ENCODE assay signal across 22 mouse cellular contexts in genomic region chr1:190130888-190131287, GRCm38 (mm10). TPM values are rescaled to one million over a fixed set of nuclear protein-coding genes. Genes with fewer than 3 reads are reported as not detected.
DNase-seq lines count a peak whose midpoint lies in the region; ATAC-seq and TF ChIP-seq lines count a peak whose summit lies in the region.
"Had no signal": no experiment of that assay in that cellular context is flagged by ENCODE, and none has a peak within 500 bp of the region (broad histone marks: within the 10 kb centered on the region; RNA-seq: fewer than 3 reads in every experiment).

No protein-coding gene starts in this region.

- H3K9me3 ChIP-seq in heart, embryonic 13.5 days = no peaks in the 10 kb centered on the region
- H3K9me3 ChIP-seq in liver, embryonic 16.5 days (replicated peaks; ENCODE audit: control insufficient read depth, low read length) = no peaks in the 10 kb centered on the region
- H3K9me3 ChIP-seq: embryonic facial prominence, embryonic 12.5 days; intestine, embryonic 15.5 days had no signal

- TF ChIP-seq POLR2A in liver, adult 2 months (IDR thresholded peaks at IDR 0.05; ENCODE audit: extremely low read depth, insufficient read depth, low read length) = no peak

- DNase-seq in adrenal gland, adult 2 months = peak; percentile 35
- no peak for DNase-seq in adrenal gland, postnatal 36 days
- no peak for DNase-seq in heart, adult 9 months (ENCODE audit: low spot score in 2 of 2)
- peak; percentile 97 for DNase-seq in liver, adult 2 months (ENCODE audit: extremely low read depth, low read depth, low spot score)
- no peak for DNase-seq in liver
- no peak for DNase-seq in right cerebral cortex, postnatal 14 days
- DNase-seq: adrenal gland, postnatal 10 days; B cell, adult 2 months; cerebellum, adult 11-12 months; cerebellum, adult 9-10 months; cerebellum, postnatal 25 days; gastrocnemius, postnatal 10 days; heart, postnatal 36 days had no signal

- H3K27ac ChIP-seq in heart, embryonic 13.5 days (replicated peaks) = peak overlapping the region; percentile 60; the same call in 1 of the 2 replicates
- peak overlapping the region; percentile 75 for H3K27ac ChIP-seq in liver, adult 2 months (replicated peaks; ENCODE audit: insufficient read depth, low read depth, low read length)
- peak overlapping the region; percentile 73; the same call in 1 of the 2 replicates for H3K27ac ChIP-seq in liver, embryonic 16.5 days (ENCODE audit: low read length)
- H3K27ac ChIP-seq: embryonic facial prominence, embryonic 12.5 days; hindbrain, embryonic 14.5 days; intestine, embryonic 15.5 days had no signal

- peak overlapping the region; percentile 55; the same call in 1 of the 2 replicates for H3K9ac ChIP-seq in heart, embryonic 13.5 days
- H3K9ac ChIP-seq in liver, adult 2 months (ENCODE audit: low read depth, low read length) = peak overlapping the region; percentile 5; the same call in 1 of the 2 replicates
- H3K9ac ChIP-seq in liver, embryonic 16.5 days (ENCODE audit: low read depth, low read length) = no peak overlapping the region
- H3K9ac ChIP-seq: embryonic facial prominence, embryonic 12.5 days; hindbrain, embryonic 14.5 days; intestine, embryonic 15.5 days had no signal

- H3K4me2 ChIP-seq in heart, embryonic 13.5 days = no peak overlapping the region
- H3K4me2 ChIP-seq in liver, embryonic 16.5 days (ENCODE audit: low read depth, low read length) = no peak overlapping the region
- H3K4me2 ChIP-seq: embryonic facial prominence, embryonic 12.5 days; heart, embryonic 11.5 days; hindbrain, embryonic 14.5 days; intestine, embryonic 15.5 days had no signal

- H3K27me3 ChIP-seq in heart, embryonic 13.5 days (replicated peaks) = no peaks in the 10 kb centered on the region
- no peaks in the 10 kb centered on the region for H3K27me3 ChIP-seq in liver, adult 2 months (ENCODE audit: control insufficient read depth, insufficient read depth, low read length)
- no peaks in the 10 kb centered on the region for H3K27me3 ChIP-seq in liver, embryonic 16.5 days (ENCODE audit: control insufficient read depth, insufficient read depth, low read depth, low read length)
- H3K27me3 ChIP-seq: intestine, embryonic 15.5 days had no signal

- no peaks in the 10 kb centered on the region for H3K79me2 ChIP-seq in liver, adult 2 months (ENCODE audit: control insufficient read depth, insufficient read depth, low read length)

- no peak overlapping the region for H3K4me3 ChIP-seq in heart, embryonic 13.5 days
- H3K4me3 ChIP-seq in liver, adult 2 months (ENCODE audit: insufficient read depth, low read depth, low read length) = no peak overlapping the region
- no peak overlapping the region for H3K4me3 ChIP-seq in liver, embryonic 16.5 days (ENCODE audit: low read depth, low read length)
- H3K4me3 ChIP-seq: embryonic facial prominence, embryonic 12.5 days; intestine, embryonic 15.5 days had no signal

- TF ChIP-seq CTCF in liver, adult 2 months (IDR thresholded peaks at IDR 0.05; ENCODE audit: low read depth, low read length) = no peak

- peaks cover 38% of the 10 kb centered on the region for H3K36me3 ChIP-seq in heart, embryonic 13.5 days
- peaks cover 42% of the 10 kb centered on the region for H3K36me3 ChIP-seq in liver, adult 2 months (ENCODE audit: control insufficient read depth, insufficient read depth, low read length)
- H3K36me3 ChIP-seq in liver, embryonic 16.5 days (ENCODE audit: control insufficient read depth, insufficient read depth) = no peaks in the 10 kb centered on the region
- H3K36me3 ChIP-seq: embryonic facial prominence, embryonic 12.5 days; G1E; intestine, embryonic 15.5 days had no signal

- H3K4me1 ChIP-seq in heart, embryonic 13.5 days = peaks cover 61% of the 10 kb centered on the region
- peaks cover 64% of the 10 kb centered on the region for H3K4me1 ChIP-seq in liver, adult 2 months (ENCODE audit: control insufficient read depth, insufficient read depth, low read length)
- H3K4me1 ChIP-seq in liver, embryonic 16.5 days (ENCODE audit: control insufficient read depth, low read depth, low read length) = no peaks in the 10 kb centered on the region

- no peak for ATAC-seq in heart, embryonic 13.5 days (ENCODE audit: extremely low read depth, insufficient number of reproducible peaks, low FRiP score, low TSS enrichment)
- no peak for ATAC-seq in liver, embryonic 16.5 days (ENCODE audit: low read depth)
- ATAC-seq: CD4-positive, CD25-positive, alpha-beta regulatory T cell, adult 4 months; forebrain, embryonic 16.5 days; intestine, embryonic 15.5 days had no signal

- 61% methylated on average over 4 of the region's 4 CpGs for WGBS in heart, embryonic 13.5 days
- 7% methylated on average over 4 of the region's 4 CpGs for WGBS in liver, adult 2 months
- WGBS in liver, embryonic 16.5 days (ENCODE audit: insufficient replicate concordance) = 28% methylated on average over 4 of the region's 4 CpGs

RNA-seq across cellular contexts. Expression of gene Prox1, which starts 39.6 kb away (rescaled TPM):
- total RNA-seq in adrenal gland, adult 2 months (2021) = 10 to 100 TPM; 33.4 to 34.0 TPM
- polyA plus RNA-seq in adrenal gland, adult 2 months (2012; rRNA removed) = 17.4 and 22.8 TPM in 2 replicates
- total RNA-seq in adrenal gland, postnatal 36 days (2021) = 10 to 100 TPM; 27.5 to 52.3 TPM
- 16.0 and 17.5 TPM in 2 replicates for polyA plus RNA-seq in heart, embryonic 13.5 days (2015; fragmentation: Nextera tagmentation; extraction: Ambion mirVana)
- 20.1 and 27.1 TPM in 2 replicates for total RNA-seq in liver, adult 2 months (2014; rRNA removed)
- polyA plus RNA-seq in liver, adult 2 months (2012; rRNA removed) = 22.2 and 23.0 TPM in 2 replicates
- 6.8 and 7.6 TPM in 2 replicates for polyA plus RNA-seq in liver, embryonic 16.5 days (2015; fragmentation: Nextera tagmentation; extraction: Ambion mirVana)
- polyA plus RNA-seq: G1E had no signal

Comparison
In these comparisons a context has a peak if more than half of its experiments do, and no peak if none do; other contexts are left out.
1. DNase-seq: peak in adrenal gland, adult 2 months (single experiment) and liver, adult 2 months (single experiment); none in adrenal gland, postnatal 36 days (0 of 2), heart, adult 9 months (0 of 2), liver (single experiment) and right cerebral cortex, postnatal 14 days (single experiment).
2. Peak in every context shown above with its lines, with median percentiles within 50 percentile points of each other: H3K27ac ChIP-seq.